Mouse (Mus musculus) spleen, postnatal 36 days (tissue): ENCODE results near the gene Gm3285.

Source experiments
- DNase-seq, 2 experiments: peaks; one replicate each; pipeline ENCODE4 v3.0.0; 2022; ENCODE audit warnings: low spot score in 2 of 2, mixed read lengths in 1 of 2

The Gm3285 gene

DNA sequence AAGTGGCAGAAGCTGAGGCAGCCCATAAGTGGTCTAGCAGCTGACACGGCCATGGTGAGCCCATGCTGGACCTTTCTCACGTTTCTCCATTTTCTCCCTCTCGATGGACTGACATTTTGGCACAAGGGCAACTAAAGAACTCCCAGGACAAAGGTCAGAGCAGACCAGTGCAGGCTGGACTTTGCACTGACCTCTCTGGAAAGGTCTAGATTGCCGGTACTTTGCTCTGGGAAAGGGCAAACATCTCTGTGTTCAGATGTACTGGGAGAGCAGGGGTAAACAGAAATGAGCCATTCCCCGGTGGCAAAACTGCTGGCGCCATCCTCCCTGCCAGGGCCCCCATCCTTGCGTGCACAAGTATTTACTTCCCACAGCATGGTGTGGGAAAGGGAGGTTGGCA, 38.4 kb downstream of the Gm3285 start:
- DNase-seq, result no peak

DNA sequence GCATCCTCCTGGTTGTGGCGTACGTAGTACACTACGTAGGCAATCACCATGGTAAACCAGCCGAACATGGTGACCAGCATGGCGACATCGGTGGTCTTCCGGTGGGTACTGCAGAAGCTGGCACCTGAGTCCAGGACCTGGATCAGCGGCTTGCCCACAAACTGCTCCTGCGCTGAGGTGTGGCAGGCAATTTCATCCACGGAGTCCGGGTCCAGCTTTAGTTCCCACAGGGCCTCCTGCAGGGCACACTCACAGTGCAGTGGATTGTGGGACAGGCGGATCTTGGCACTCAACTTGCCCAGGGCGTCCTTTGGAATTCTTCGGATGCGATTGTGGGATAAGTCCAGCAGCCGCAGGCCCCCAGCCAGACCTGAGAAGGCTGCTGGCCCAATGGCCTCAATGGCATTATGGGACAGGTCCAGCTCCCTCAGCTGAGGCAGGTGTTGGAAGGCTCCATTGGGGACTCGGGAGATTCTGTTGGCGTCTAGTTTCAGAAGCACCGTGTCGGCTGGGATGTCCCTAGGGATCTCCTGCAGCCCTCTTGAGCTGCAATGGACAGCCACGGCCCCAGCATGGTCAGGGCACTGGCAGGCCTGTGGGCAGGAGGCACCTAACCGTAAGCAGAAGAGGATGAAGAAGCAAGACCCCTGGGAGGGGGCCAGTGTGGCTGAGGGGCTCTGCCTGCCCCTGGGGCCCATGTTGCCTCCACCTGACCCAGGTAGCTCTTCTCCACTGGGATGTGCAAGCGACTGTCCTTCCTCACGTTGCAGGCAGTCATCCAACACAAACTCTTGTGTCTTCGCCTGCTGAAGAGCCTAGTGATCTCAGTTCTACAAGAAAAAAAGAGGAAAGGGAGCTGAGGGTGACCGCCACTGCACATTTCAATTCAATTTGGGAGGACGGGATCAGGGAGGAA, 39.4 kb downstream of the Gm3285 start:
- no peak for DNase-seq

DNA sequence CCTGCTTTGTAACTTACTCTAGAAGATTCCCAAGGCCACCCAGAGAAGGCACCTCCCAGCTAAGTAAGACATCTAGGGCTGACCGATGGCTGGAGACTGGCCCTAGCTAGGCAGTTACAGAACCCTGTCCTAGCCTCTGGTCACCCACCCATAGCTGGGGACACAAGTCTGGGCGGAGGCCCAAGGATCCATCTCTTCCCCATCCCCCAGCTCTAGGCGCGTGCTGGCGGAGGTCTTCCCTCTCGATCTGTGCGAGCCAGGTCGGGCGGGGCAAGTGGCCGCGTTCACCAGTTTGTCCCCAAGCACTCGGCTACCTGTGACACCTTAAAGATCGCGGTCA, 40.1 kb downstream of the Gm3285 start:
- no peak for DNase-seq

DNA sequence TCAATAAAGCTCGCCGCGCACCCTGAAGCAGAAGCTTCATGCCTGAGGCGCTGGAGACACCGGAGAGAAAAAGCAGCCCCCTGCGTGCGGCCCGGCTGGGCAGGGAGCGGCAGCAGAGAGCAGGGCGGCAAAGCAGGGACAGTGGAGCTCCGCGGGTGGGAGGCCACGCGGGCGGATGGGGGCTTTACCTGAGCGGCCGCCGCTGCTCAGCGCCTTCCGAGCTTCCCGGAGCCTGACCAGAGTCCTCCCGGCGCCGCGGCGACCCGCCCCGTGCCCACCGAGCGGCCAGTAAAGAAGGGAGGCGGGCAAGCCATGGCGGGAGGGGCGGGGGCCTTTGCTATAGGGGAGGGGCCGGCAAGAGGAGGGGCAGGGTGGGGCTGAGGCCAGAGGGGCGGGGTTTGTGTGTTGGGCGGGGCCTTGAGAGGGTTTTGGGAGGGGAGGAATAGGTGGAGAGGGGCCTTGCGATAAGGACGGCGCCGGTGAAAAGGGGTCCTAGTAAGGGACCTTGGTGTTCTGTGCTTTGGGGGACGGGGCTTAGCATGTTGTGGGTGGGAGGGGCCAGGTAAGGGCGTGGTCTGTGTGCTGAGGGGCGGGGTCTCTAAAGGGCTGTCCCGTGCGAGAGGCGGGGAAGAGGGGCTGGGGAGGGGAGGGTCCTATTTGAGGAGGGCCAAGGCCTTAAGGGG, 40.6 kb downstream of the Gm3285 start, which contains the start of gene Lrrc3:
Gene Lrrc3 (minus strand): TSS at position 326 of the 683 bp plus-strand sequence.
- DNase-seq, result peak in 1 of 2 experiments; percentile 6

DNA sequence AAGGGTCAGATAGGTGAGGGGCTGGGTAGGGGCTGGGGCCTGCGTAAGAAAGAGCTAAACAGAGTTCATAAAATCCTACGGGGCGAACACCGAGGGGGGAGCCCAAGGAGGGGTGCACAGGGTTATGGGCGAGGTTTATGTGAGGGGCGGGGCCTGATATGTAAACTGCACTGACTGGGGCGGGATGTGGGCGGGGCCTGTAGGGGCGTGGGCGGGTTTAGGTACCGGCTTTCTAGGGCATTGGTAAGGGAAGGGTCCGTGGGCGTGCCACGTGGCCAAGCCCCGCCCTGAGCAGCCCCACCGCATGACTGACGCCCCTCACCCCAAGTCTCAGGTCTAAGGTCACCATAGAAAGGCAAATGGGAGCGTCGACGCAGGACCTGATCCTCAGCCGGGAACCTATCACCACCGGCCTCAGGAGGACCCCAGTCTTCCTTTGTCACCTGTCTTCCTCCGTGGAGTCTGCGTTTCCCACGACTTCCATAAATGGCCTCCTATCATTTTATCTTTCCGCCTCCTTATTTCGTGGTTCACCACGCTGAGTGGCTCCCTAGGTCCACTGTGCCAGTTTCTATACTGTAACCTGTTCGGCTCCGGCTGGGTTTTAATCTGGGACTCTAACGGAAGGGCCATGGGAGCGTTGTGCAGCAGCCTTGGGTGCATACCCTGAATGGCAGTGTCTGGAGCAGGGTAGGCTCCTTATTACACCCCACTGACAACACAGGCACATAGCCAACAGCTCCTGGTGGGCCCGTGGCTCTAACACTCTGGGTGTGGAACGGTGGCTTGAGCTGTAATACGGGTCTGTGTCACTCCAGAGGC, 41.3 kb downstream of the Gm3285 start:
- no peak for DNase-seq
